Mouse (Mus musculus) neural tube, embryonic 10.5 days (tissue): Measurements from ENCODE around the gene Dll3.

ENCODE experiments used
- DNase-seq: peaks from one replicate; pipeline ENCODE4 v3.0.0-alpha.2; 2017; ENCODE audit warnings: low spot score; ENCODE audit errors: extremely low spot score

Gene Dll3

DNA sequence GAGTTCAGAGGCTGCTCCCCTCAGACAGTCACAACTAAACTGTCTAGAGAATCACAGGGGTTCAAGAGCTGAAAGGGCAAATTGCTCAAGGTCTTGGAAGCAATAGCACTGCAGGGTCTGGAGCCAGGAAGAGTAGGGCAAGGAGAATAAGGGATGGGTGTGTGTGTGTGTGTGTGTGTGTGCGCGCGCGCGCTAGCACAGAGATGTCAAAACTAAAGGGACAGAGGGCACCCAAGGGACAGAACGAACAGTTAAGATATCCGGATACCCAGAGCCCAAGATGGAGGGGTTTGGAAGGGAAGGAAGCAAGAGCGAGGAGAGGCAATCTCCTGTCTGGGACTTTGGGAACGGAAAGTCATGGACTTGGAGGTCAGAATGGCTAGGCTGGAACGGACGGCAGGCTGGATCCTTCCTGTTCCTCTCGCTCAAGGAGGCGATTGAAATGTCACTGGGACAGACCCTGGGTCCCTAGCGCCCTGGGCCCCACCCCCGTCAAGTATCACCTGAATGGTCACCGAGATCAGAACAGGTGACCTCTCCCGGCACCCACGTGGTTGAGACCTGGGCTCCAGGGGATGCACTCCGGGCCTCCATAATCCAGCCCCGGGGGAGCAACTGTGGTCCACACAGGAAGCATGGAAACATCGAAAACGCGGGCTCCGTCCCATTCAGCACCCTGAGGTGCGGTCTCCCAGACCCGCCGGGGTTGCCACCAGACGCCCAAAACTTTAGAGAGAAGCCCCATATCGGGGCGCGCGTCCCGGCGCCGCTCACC, 9.3 kb upstream of the Dll3 start:
- DNase-seq: peak; percentile 31

DNA sequence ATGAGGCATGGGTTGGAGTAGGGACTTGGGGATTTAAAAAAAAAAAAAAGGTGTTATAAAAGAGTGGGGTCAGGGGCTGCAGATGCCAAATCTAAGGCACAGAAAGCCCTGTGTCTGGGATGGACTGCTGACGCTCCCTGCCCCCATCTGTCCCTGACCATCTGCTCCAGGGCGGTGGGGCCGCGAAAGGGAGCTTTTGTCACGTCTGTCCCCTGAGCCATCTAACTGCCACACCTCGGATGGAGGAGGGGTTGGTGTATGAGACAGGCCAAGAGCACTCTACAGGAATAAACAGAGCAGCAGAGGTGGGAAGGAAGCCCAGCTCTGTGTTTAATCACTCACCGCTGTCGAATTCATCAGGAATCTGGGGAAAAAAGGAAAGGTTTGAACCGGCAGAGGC, 7.7 kb upstream of the Dll3 start:
- peak; percentile 30 for DNase-seq

DNA sequence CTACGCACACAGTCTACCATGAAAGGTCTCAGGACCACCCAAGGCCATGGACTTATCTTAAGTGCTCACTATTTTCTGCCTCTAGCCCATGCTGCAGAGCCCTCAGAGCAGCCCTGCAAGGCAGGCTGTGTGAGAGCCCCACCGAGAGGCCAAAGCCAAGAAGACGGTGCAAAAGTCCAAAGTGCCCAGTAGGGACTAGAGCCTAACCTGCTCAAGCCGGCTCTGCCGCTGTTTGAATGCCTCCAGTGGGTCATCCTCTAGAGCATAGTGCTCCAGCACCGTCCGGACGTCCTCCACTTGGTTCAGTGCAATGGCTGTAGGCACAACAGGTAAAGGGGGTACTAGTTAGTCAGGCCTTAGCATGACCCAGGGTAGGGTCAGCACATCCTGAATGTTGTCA, 4.2 kb upstream of the Dll3 start:
- no peak for DNase-seq

DNA sequence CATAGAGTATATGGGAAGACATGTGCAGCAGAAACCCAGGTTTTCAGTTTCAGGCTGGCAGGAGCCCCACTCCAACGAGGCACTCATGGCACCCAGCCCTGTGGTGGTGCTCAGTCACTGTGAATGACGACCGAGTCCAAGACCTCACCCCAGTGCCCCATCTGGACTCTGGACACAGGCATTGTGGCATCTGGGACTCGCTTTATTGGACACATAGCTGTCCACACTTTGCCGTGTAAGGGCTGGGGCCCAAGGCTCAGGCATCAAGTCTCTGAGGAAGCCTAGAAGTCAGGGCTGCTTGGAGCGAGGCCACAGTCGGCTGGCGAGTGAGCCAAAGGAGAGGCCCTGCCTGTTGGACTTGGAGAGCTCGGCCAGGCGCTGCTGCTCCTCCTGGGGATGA, 3.6 kb upstream of the Dll3 start:
- DNase-seq: no peak

DNA sequence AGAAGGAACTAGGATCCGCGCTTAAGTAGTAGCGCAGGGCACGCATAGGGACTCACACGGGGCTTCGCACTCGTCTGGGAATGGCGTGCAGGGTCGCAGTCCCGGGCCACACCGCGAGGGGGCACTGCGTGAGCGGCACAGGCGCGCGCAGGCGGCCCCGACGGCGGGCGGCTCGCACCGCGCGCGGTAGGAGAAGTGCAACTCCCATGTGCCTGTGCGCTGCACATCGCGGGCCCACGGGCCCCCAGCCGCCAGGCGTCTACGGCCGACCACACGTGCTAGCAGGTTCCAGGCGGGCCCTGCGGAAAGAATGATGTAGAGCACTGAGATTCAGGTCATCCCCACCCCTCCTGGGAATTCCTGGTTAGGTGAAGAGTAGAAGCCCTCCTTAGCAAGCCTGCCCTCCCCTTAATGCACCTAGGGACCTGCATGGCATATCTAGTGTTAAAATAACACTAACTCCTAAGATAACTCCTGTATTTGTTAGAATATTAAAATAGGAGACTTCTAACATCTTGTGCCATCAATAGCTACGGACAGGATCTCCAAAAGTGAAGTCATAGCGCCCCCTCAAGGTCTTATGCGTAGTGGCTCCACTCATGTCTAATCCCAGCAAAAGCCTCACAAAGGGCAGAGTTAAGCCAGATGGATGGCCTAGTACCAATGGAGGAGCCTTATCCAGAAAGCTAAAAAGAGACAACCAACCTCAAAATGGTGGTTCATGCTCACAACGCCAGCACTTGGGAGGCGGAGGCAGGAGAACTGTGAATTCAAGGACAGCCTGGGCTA, 3.0 kb downstream of the Dll3 start:
- peak; percentile 51 for DNase-seq

DNA sequence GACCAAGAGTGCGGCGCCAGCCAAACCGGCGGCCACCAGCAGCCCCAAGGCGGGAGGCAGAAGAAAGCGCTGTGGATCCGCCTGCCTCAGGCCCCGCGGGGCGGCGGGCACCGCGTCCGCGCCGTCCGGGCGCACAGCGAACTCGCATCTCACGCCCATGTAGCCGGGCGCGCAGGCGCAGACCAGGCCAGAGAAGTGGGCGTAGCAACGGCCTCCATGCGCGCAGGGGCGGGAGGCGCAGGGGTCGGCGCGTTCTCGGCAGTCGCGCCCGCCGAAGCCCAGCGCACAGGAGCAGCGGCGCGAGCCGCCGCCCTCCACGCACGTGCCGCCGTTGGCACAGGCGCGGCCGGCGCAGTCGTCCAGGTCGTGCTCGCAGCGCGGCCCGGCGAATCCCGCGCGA, 7.6 kb downstream of the Dll3 start:
- peak; percentile 83 for DNase-seq

DNA sequence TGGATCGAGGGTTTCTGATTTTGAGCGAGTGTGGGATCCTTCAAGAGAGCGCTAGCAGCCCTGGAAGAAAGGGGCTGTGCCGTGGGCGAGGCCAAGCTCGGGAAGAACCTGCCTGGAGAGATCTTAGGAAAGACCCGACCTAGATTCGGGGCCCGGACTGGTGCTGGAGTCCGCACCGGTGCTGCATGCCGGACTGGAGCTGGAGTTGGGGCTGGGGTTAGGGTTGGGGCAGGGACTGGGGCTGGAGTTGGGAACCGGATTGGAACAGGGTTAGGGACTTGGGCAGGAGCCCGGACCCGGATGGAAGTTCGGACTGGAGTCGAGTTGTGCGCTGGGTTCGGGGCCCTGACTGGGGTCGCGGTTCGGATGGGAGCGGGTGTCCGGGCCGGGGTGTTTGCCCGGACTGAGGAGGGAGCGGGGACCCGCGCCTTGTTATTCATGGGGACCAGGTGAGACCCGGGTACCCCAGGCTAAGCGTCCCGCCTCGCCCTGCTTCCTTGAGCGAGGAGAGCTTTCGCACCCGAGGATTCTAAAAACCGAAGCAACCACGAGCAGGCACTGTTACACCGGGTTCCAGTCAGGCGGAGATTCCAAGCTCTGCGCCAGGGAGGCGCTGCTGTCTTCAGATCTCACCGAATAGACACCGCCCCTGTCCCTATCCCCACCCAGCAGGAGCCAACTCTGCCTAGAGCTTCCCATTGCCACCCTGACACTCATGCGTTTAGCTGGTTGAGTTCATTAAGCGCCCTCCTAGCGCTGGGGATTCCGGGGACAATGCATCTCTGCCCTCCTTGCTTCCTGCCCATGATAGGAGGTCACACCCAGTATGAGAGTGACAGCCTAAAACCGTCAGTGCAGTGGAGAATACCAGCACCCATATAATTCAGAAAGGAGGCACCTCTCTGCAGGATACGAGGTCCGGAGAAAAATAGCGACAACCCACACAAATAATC, 11.1 kb downstream of the Dll3 start, which contains the start of gene Selenov:
TSS of gene Selenov (minus strand) at position 549 of the 953 bp plus-strand sequence.
- DNase-seq: peak; percentile 60

DNA sequence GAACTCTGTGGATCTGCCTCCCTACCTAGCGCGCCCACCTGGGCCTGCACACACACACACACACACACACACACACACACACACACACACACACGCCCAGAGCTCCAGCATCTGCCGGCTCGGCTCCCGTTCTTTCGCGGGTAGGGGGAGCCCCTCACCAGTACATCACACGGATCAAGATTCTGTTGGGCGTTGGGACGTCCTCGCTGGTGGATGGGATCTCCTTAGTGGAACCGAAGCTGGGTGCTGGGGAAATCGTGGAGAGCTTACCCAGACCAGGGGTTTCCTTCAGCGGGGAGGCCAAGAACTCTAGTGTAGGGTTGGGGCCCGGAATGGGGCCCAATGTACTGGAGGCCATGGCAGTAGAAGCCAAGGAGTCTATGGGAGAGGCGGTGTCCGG, 11.9 kb downstream of the Dll3 start:
- peak; percentile 54 for DNase-seq

DNA sequence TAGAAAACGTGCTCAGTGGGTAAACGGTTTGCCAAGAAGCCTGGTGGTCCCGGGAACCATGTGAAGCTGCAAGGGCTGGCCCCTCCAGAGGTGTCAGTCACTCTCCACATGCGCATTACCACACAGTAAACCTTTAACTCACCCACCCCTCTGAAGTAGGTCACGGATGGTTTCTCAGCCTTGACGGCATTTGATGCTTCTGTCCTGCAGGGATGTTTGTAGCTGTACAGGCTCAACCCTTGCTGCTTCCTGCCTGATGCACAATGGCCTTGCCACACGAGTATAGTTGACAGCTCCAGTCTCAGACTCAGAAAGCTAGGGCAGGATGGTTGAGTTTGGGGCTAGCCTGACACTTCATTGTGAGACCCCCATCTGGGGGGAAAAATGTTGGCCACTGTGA, 21.4 kb downstream of the Dll3 start:
- DNase-seq: no peak

DNA sequence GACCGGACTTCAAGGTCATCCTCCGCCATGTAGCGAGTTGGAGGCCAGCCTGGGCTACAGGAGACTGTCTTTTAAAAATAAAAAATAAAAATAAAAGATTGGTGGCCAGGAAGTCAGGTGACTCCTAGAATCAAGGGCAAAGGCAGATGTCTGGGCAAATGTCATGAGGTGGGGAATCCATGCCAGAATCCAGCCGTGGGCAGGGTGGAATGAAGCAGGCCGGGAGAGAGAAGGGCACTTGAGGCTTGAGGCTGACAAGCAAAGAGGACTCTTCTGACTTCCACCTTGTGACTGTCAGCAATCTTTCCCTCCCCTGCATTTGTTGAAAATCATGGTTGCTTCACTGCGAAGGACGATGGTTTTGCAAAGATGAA, 23.8 kb downstream of the Dll3 start:
- no peak for DNase-seq

DNA sequence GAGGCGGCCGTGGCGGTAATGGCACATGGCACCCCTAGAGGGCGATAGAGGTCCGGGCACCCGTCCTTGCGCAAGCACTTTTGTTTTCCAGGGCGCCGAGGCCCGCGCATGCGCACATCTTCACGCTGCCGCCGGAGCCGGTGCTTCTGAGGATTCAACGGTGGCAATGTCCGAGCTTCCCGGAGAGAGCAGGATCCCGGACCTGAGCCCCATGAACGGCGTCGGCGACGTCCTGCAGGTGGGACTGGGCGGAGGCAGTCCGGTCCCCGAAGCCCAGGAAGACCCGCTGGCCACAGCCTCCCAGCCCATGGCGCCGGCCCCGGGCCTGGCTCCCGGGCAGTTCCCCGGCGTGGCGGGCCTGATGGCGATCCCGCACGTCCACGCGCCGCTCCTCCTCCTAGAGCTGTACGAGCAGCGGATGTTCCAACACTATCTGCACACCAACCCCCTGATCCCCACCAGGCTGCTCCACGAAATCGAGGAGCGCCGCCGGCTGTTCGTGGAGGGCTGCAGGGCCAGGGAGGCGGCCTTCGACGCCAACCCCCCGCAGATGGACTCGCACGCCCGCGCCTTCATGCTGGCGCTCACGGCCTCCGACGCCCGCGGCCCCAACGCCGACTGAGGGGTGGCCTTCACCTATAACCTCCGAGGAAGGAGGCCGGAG, 24.3 kb downstream of the Dll3 start, which contains the start of gene Eid2b:
TSS of gene Eid2b (plus strand) at position 125 of the 664 bp plus-strand sequence.
- peak; percentile 98 for DNase-seq

DNA sequence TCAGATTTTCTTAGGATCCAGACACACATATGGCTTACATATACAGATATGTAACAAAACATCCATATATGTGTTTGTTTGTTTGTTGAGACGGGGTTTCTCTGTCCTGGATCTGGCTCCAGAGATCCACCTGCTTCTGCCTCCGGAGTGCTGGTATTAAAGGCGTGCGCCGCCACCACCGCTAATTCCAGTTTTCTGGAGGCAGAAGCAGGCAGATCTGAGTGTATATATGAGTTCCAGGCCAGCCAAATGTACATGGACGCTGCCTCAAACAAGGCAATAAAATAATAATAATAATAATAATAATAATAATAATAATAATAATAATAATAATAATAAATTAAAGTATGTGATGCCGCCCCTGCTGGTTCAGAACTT, 24.8 kb downstream of the Dll3 start:
- DNase-seq: no peak

DNA sequence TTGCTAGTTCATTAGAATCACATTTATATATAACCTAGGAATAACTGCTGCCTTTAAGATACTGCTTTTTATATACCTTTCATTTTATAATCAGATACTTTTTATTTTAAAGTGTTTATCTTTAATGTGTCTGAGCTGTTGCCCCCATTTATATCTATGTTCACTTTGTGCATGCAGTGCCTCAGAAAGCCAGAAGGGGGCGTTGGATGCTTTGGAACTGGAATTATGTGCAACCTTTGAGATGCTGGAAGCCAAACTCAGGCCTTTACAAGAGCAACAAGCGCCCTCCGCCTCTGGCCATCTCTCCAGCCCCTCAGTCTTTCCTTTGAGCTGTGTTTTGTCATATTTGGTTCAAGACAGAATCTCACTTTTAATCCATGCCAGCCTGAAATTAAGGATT, 30.3 kb downstream of the Dll3 start:
- DNase-seq: no peak

DNA sequence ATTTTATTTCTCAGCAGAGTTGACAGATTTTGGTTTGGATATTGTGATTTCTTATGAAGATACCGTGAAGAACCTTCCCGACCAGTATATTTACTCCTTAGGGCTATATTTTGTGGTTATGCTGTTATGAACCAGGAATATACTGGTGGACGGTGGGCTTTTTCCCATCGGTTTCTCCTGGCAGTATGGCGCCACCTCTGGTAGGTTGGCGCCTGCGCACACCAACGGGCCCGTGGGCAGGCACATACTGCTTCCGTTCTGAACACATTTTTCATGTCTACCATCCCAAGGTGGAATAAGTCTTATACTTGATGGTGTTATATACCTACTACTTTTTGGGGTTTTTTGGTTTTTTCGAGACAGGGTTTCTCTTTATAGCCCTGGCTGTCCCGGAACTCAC, 32.7 kb downstream of the Dll3 start:
- DNase-seq: no peak

DNA sequence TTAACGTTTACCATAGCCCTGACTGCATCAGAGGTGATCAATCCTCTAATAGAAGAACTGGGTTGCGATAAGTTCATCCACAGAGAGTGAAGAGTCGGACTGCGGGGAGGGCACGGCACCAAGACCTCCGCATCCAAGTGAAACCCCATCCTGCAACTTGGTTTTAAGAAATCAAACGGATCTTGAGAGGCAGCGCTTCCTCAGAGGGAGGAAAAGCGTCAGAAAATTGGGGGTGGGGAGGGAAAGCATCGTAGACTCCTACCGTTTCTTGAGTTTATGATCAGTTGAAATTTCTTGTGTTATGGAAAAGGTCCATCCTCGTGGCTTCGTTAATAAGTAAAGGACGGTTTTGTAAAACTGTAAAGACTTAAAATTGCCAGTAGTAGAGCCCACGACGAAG, 33.5 kb downstream of the Dll3 start:
- DNase-seq: no peak

DNA sequence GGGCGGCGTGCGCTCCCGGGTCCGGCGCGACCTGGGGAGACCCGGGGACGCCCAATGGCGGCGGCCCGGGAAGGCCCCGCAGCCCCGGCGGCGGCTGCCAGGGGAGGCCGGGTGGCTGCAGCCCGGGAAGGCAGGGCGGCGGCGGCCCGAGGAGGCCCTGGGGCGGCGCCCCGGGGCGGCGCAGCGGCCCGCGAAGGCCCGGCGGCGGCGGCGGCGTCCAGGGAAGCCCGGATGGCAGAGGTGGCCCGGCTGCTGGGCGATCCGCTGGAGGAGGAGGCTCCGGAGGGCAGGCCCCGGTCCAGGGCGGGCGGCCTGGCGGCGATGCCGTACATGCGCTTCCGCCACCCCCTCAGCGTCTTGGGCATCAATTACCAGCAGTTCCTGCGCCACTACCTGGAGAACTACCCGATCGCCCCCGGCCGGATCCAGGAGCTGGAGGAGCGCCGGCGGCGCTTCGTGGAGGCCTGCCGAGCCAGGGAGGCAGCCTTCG, 34.0 kb downstream of the Dll3 start:
- DNase-seq: peak; percentile 77

DNA sequence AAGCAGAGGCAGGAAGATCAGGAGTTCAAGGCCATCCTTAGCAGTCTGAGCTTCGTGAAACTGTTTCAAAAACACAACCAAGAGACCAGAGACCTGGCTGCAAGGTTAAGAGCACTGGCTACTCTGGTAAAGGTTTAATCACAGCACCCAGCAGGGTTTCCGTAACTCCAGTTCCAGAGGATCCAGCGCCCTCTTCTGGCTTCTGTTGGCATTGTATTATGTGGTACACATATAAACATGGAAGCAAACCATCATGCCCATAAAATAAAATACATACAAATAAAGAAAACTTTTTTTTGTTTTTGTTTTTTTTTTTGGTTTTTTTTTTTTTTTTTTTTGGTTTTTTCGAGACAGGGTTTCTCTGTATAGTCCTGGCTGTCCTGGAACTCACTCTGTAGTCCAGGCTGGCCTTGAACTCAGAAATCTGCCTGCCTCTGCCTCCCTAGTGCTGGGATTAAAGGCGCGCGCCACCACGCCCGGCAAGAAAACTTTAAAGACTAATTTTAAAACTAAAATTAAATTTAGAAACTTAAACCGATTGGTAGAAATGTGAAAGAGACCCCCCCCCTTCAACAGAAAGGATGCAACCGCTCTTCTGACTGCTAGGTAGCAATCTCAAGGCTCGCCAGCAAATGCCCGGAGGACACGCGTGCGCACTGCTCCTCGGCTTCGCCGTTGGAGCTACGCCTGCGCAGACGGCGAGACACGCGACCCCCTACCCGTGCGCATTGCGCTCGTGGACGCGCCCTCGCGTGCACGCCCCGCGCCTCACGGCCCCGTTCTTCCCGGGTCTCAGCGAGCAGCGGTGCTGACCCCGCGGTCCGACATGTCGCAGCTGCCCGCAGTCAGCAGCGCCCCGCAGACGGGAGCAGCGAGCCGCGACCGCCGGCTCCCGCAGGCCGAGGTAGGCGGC, 34.7 kb downstream of the Dll3 start, which contains the start of gene Eid2:
TSS of gene Eid2 (plus strand) at position 753 of the 913 bp plus-strand sequence.
- DNase-seq: peak; percentile 86

DNA sequence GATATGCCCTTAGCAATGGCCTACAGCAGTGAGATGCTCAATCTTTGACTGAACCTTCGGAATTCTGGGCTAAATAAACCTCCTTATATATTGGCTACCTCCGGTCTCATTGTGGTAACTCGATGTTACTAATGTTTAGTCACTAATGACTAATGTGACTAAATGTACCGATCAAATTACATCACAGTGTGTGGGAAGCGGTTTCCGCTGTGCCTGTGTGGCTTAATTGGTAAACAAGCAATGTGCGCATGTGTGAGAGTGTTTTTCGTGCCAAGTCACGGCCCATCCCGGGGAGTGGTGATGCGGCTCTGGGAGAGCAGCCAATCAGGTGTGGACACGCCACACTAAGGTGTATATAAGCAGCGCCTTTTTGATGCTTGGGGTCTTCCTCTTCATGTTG, 36.6 kb downstream of the Dll3 start:
- no peak for DNase-seq

DNA sequence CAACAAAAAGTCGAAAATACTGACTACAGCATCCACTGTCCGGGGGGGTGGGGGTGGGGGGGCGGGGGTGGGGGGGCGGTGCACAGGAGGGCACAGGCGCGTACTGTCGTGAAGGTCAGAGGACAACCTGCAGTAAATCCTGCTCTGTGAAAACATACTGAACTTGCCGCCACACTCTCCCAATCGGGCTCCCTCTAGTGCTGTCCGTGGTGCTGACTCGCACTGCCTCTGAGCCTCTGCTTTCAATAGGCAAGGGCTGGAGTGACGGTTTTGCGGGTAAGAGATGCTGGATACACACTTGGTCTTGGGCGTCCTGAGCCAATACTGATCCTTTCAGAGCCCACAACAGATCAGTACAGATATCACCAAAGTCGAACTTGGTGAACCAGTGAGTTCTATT, 38.3 kb downstream of the Dll3 start:
- peak; percentile 71 for DNase-seq

DNA sequence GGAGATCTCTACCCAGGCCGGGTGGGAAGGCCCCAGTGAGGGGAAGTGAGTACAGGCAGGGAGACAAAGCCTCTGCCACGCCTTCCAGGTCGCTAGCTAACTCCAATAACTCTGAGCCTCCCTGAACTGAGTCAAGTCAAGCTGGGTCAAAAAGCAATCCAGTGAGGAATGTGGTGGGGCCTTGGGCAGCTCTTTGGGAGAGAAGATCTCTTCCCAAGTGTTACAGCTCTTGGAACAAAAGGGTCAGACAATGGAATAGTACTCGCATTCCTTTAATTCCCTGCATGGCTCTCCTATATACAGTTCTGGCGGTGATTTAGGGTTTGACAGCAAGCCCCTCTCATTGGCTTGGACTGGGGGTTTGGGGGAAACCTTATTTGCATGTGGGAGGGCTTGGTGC, 39.2 kb downstream of the Dll3 start:
- DNase-seq: no peak
